Mouse (Mus musculus) heart, adult 2 months (tissue): ENCODE measurements at regions not wholly inside any gene's neighbourhood (a gene's known extent, or its start where the extent isn't known, plus 50 kb on each side); places are given as distances from the start of the nearest gene placed in this dataset.
A peak's percentile ranks its signal among the peaks of the same experiment; 100 is the strongest.

Experiments
- DNase-seq, 2 experiments: peaks; one replicate each; pipeline ENCODE4 v3.0.0; 2021
- H3K27ac ChIP-seq: fragments of 200-600 bp; 2 replicates; pipeline ENCODE4 v1.8.1; 2022
- H3K27me3 ChIP-seq: fragments of 200-500 bp; 2 replicates; pipeline ENCODE4 v1.6.1; 2012; ENCODE audit warnings: mild to moderate bottlenecking, low read length, inconsistent platforms, mixed read lengths; ENCODE audit not compliant: control insufficient read depth, insufficient read depth
- H3K36me3 ChIP-seq: fragments of 200-500 bp; 2 replicates; pipeline ENCODE4 v1.6.1; 2012; ENCODE audit warnings: low read length, inconsistent platforms; ENCODE audit not compliant: control insufficient read depth, insufficient read depth
- H3K4me1 ChIP-seq: fragments of 200-500 bp; 2 replicates; pipeline ENCODE4 v1.6.1; 2011; ENCODE audit warnings: low read length; ENCODE audit not compliant: control insufficient read depth, insufficient read depth
- H3K4me3 ChIP-seq: fragments of 200-600 bp; 2 replicates; pipeline ENCODE4 v1.8.1; 2022
- H3K79me2 ChIP-seq: fragments of 200-500 bp; replicated peaks from 2 replicates; pipeline ENCODE4 v1.6.1; 2012; ENCODE audit warnings: mild to moderate bottlenecking, inconsistent platforms, low read length, moderate library complexity, mixed read lengths; ENCODE audit not compliant: control insufficient read depth, insufficient read depth
- H3K9ac ChIP-seq: fragments of 200-500 bp; 2 replicates; pipeline ENCODE4 v1.6.1; 2012; ENCODE audit warnings: low read depth, mild to moderate bottlenecking, control low read depth, inconsistent platforms, low read length, mixed read lengths
- CTCF ChIP-seq: fragments of 200-600 bp; IDR thresholded peaks from 2 replicates; pipeline ENCODE4 v1.8.1; 2022; ENCODE audit warnings: antibody characterized with exemption, mild to moderate bottlenecking, moderate library complexity
- EP300 ChIP-seq: fragments of 200-500 bp; IDR thresholded peaks from 2 replicates; pipeline ENCODE4 v1.6.1; 2011; ENCODE audit warnings: low read depth, low read length, control low read depth; ENCODE audit not compliant: insufficient read depth
- POLR2A ChIP-seq: fragments of 200-500 bp; IDR thresholded peaks from 2 replicates; pipeline ENCODE4 v1.6.1; 2011; ENCODE audit warnings: mild to moderate bottlenecking, low read depth, low read length, control low read depth; ENCODE audit not compliant: insufficient read depth
- WGBS: fragments of 180-500 bp; shearing (Covaris S2); methylation state at CpG from one replicate; pipeline ENCODE4 v1.1.7; 2018; 5-methylcytosine and 5-hydroxymethylcytosine counted together
- intact Hi-C: fragments of 180-260 bp; cut with DNase I; formaldehyde crosslinking; loops from one replicate; pipeline ENCODE4 v1.15.1; 2025

DNA sequence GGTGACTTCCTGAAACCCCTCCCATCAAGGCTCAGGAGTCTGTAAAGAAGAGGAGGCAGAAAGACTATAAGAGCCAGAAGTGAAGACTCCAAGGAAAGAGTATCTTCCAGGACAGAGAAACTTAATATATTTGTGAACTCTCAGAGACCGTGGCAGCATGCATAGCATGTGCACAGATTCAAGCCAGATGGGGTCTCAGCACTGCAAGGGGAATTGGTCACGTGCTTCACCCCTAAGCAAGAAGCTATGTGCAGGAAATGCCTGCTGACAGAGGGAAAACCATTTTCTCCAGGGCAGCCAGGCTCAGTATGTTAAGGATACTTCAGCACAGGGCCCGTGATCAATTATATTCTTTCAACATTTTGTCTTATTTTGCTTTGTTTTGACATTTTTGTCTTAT is 368.0 kb downstream of the Sec23a start:
- no peak overlapping the region for H3K4me3 ChIP-seq
- no peak overlapping the region for H3K27ac ChIP-seq
- no peak overlapping the region for H3K9ac ChIP-seq
- no peaks in the 10 kb centered on the region for H3K4me1 ChIP-seq
- no peaks in the 10 kb centered on the region for H3K27me3 ChIP-seq
- intact Hi-C loops, result no loop called here
- no peak for TF ChIP-seq CTCF
- TF ChIP-seq POLR2A, result no peak
- TF ChIP-seq EP300, result no peak
- no peak for DNase-seq
- H3K79me2 ChIP-seq, result no peaks in the 10 kb centered on the region
- 61% methylated on average over 3 of the region's 3 CpGs for WGBS
- H3K36me3 ChIP-seq, result no peaks in the 10 kb centered on the region

DNA sequence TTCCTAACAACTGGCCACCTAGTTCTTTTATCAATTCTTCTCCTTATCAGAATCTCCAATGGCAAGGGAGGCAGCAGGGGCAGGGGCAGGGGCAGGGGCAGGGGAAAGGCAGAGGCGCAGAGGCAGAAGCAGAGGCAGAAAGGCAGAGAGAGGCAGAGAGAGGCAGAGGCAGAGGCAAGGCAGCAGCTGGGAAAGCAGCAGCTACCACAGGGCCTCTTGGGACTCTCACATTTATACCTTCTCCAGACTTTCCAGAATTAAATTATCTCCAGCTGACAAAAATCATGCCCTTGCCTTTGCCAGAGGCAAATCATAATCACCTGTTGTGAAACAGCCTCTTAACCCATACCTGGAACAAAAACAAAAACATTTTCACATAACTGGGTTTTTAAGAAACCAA is 370.4 kb upstream of the Clec14a start:
- H3K9ac ChIP-seq, result no peak overlapping the region
- H3K4me3 ChIP-seq, result no peak overlapping the region
- intact Hi-C loops, result loop anchor here (5.0 kb wide), 1 partner anchor 812 kb away; no protein-coding TSS in a partner anchor
- no peaks in the 10 kb centered on the region for H3K36me3 ChIP-seq
- no peaks in the 10 kb centered on the region for H3K79me2 ChIP-seq
- DNase-seq, result no peak
- no peak overlapping the region for H3K27ac ChIP-seq
- no peaks in the 10 kb centered on the region for H3K27me3 ChIP-seq
- WGBS, result 55% methylated on average over 1 of the region's 1 CpGs
- no peak for TF ChIP-seq CTCF
- TF ChIP-seq EP300, result no peak
- H3K4me1 ChIP-seq, result no peaks in the 10 kb centered on the region

DNA sequence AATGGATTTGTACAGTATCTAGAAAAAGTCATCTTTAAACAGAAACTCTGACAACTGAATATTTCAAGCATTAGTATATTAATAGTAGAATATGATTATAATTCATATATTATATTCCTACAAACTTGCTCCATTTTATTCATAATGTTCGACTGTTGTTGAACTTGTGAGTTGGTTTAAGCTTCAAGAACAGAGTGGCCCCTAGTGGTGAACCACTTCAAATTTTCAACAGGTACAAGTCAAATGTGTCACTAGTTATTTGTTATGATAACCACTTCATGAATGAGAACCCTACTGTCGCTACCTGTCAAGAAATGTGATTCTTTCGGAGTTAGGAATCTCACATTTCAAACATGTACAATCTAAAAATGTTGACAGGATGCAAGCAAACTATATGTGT is 369.2 kb upstream of the Clec14a start:
- no peak overlapping the region for H3K4me3 ChIP-seq
- TF ChIP-seq CTCF (peak; percentile 74), POLR2A (no peak), EP300 (no peak)
- H3K9ac ChIP-seq, result no peak overlapping the region
- WGBS, result 42% methylated on average over 3 of the region's 3 CpGs
- H3K36me3 ChIP-seq, result no peaks in the 10 kb centered on the region
- H3K27ac ChIP-seq, result no peak overlapping the region
- intact Hi-C loops, result loop anchor here (5.0 kb wide), 1 partner anchor 811 kb away; no protein-coding TSS in a partner anchor
- no peak for DNase-seq
- H3K27me3 ChIP-seq, result no peaks in the 10 kb centered on the region
- no peaks in the 10 kb centered on the region for H3K4me1 ChIP-seq
- no peaks in the 10 kb centered on the region for H3K79me2 ChIP-seq

DNA sequence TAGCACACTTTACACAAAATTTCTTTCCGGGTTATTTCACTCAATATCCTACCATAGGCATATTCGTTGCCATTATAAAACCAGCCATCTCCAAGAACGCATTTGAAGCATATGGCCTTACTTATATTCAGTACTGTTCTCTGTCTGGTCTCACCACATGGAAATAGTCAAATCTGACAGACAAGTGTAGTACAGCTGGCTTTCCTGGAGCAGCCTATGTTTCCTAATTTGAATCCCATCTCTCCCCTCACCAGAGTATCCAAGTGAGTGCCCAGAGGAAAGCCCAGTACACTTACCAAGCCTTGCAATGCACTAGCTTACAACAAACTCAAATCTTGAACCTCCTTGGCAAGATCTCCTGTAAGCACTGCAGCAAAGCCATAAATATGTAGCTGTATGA is 363.4 kb upstream of the Clec14a start:
- intact Hi-C loops, result no loop called here
- Histone ChIP-seq H3K4me3 (no peak overlapping the region), H3K27me3 (no peaks in the 10 kb centered on the region; the same call in 1 of the 2 replicates), H3K9ac (no peak overlapping the region), H3K4me1 (no peaks in the 10 kb centered on the region), H3K79me2 (no peaks in the 10 kb centered on the region), H3K36me3 (no peaks in the 10 kb centered on the region), H3K27ac (no peak overlapping the region)
- DNase-seq, result no peak
- WGBS, result 89% methylated on average over 3 of the region's 3 CpGs
- no peak for TF ChIP-seq CTCF
- no peak for TF ChIP-seq EP300
- no peak for TF ChIP-seq POLR2A

DNA sequence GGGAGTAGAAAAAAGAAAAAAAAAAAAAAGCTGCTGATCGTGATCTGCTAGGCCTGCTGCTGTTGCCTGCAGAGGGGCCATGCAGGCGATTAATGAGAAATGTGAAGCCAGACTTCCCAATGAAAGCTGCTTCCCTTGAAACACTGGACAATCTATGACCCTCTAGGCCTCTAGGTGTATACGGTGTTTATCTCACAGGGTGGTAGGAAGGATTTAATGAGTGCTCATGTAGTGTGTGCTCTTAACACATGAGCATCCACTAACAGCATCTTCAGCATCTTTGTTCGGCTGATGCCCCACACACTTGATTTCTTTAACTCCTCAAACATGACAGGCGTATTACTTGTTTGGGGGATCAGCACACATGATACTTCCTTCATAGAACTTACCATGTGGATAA is 359.7 kb upstream of the Clec14a start:
- no peaks in the 10 kb centered on the region for H3K36me3 ChIP-seq
- H3K27me3 ChIP-seq, result no peaks in the 10 kb centered on the region; the same call in 1 of the 2 replicates
- TF ChIP-seq EP300 (no peak), POLR2A (no peak), CTCF (no peak)
- 81% methylated on average over 5 of the region's 5 CpGs for WGBS
- intact Hi-C loops, result no loop called here
- no peak overlapping the region for H3K4me3 ChIP-seq
- no peak overlapping the region for H3K27ac ChIP-seq
- no peaks in the 10 kb centered on the region for H3K4me1 ChIP-seq
- DNase-seq, result no peak
- no peak overlapping the region for H3K9ac ChIP-seq
- H3K79me2 ChIP-seq, result no peaks in the 10 kb centered on the region

DNA sequence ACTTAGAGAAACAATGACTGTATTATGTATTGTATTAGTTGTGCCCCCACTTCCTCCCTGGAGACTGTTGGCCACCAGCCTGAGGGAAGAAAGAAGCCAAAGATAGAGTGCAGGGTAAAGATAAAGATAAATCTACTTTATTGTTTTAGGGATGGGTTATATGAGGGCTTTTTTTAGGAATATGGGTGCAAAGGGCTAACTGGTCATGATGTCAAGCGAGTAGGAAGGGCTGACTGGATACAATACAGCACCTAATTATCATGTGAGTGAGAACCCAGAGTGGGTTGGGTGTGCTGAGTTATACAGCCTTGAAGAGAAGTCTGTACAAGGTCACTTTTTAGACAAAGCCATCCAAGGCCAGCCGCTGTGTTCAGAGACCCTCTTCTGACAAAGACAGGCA is 356.1 kb upstream of the Clec14a start:
- no peak for TF ChIP-seq POLR2A
- TF ChIP-seq CTCF, result no peak
- TF ChIP-seq EP300, result no peak

More for the DNA sequence above, 356.1 kb upstream of the Clec14a start:
- DNase-seq, result no peak
- Histone ChIP-seq H3K27me3 (no peaks in the 10 kb centered on the region; the same call in 1 of the 2 replicates), H3K4me3 (no peak overlapping the region), H3K27ac (no peak overlapping the region), H3K36me3 (no peaks in the 10 kb centered on the region), H3K4me1 (no peaks in the 10 kb centered on the region), H3K9ac (no peak overlapping the region), H3K79me2 (no peaks in the 10 kb centered on the region)
- intact Hi-C loops, result no loop called here
- WGBS, result 78% methylated on average over 2 of the region's 2 CpGs
